Mouse (Mus musculus) embryonic facial prominence, embryonic 10.5 days (tissue): ENCODE measurements around the gene Hoxd3. TPM values are rescaled to one million over a fixed set of nuclear protein-coding genes. Genes with fewer than 3 reads are reported as not detected.

Experiments
- DNase-seq: peaks from one replicate; pipeline ENCODE4 v3.0.0-alpha.2; 2017; ENCODE audit warnings: low spot score
- H3K27ac ChIP-seq: fragments of 300-500 bp; sonication (generic); replicated peaks from 2 replicates; pipeline ENCODE4 v1.5.1; 2016; ENCODE audit warnings: mild to moderate bottlenecking
- H3K27me3 ChIP-seq: fragments of 300-500 bp; sonication (generic); replicated peaks from 2 replicates; pipeline ENCODE4 v1.6.1; 2016; ENCODE audit warnings: low read depth, mild to moderate bottlenecking; ENCODE audit not compliant: poor library complexity, severe bottlenecking
- H3K36me3 ChIP-seq: fragments of 300-500 bp; sonication (generic); replicated peaks from 2 replicates; pipeline ENCODE4 v1.6.1; 2016; ENCODE audit warnings: mild to moderate bottlenecking, moderate library complexity
- H3K4me1 ChIP-seq: fragments of 300-500 bp; sonication (generic); 2 replicates; pipeline ENCODE4 v1.6.1; 2016
- H3K4me3 ChIP-seq: fragments of 300-500 bp; sonication (generic); 2 replicates; pipeline ENCODE4 v1.5.1; 2016; ENCODE audit warnings: mild to moderate bottlenecking, moderate library complexity
- H3K9me3 ChIP-seq: fragments of 300-500 bp; sonication (generic); 2 replicates; pipeline ENCODE4 v1.6.1; 2016; ENCODE audit warnings: mild to moderate bottlenecking
- WGBS: fragments of 180-500 bp; shearing (Covaris S2); methylation state at CpG from one replicate; pipeline ENCODE4 v1.1.7; 2016; 5-methylcytosine and 5-hydroxymethylcytosine counted together
- polyA plus RNA-seq: library from polyadenylated mRNA; unstranded; fragments of >200 nt; fragmentation: Nextera tagmentation; extraction: Ambion mirVana; gene quantifications from 2 replicates; pipeline ENCODE4 v1.2.1, GENCODE M21; 2016

Hoxd3 gene
- polyA plus RNA-seq, result 1.7 and 6.9 TPM in 2 replicates

GRCm38 (mm10) chr2:74711721-74712621 lies at the start of gene Hoxd3, which contains the start of gene Hoxd4:
Gene Hoxd3 (plus strand): TSS chr2:74711927.
Gene Hoxd4 (plus strand): TSS chr2:74711929.
- WGBS, result under 1% methylated on average over 65 of the region's 65 CpGs
- Histone ChIP-seq H3K27ac (no peak within 1 kb of the TSS), H3K9me3 (no peaks in the 10 kb centered on the region), H3K27me3 (peaks cover 100% of the 10 kb centered on the region), H3K36me3 (no peaks in the 10 kb centered on the region), H3K4me1 (peaks cover 13% of the 10 kb centered on the region), H3K4me3 (peak within 1 kb of the TSS; percentile 43)
- DNase-seq, result peak; percentile 71

- no peaks in the 10 kb centered on the region for H3K9me3 ChIP-seq
- H3K4me3 ChIP-seq, result no peak overlapping the region
- H3K27me3 ChIP-seq, result peaks cover 100% of the 10 kb centered on the region
- peaks cover 17% of the 10 kb centered on the region for H3K4me1 ChIP-seq
- H3K27ac ChIP-seq, result no peak overlapping the region
- 4% methylated on average over 18 of the region's 18 CpGs for WGBS
- H3K36me3 ChIP-seq, result no peaks in the 10 kb centered on the region
- DNase-seq, result peak; percentile 74
Observed at GRCm38 (mm10) chr2:74663291-74663925, 48.3 kb upstream of the Hoxd3 start.

GRCm38 (mm10) chr2:74666411-74666810 lies 45.3 kb upstream of the Hoxd3 start:
- H3K4me1 ChIP-seq, result peaks cover 14% of the 10 kb centered on the region
- peak; percentile 30 for DNase-seq
- no peak overlapping the region for H3K4me3 ChIP-seq
- no peaks in the 10 kb centered on the region for H3K9me3 ChIP-seq
- H3K27ac ChIP-seq, result no peak overlapping the region
- peaks cover 100% of the 10 kb centered on the region for H3K27me3 ChIP-seq
- WGBS, result 1% methylated on average over 7 of the region's 7 CpGs
- no peaks in the 10 kb centered on the region for H3K36me3 ChIP-seq

- peak overlapping the region; percentile 55; the same call in 1 of the 2 replicates for H3K4me3 ChIP-seq
- no peak overlapping the region for H3K27ac ChIP-seq
- 1% methylated on average over 36 of the region's 36 CpGs for WGBS
- H3K4me1 ChIP-seq, result peaks cover 10% of the 10 kb centered on the region
- H3K36me3 ChIP-seq, result no peaks in the 10 kb centered on the region
- no peaks in the 10 kb centered on the region for H3K9me3 ChIP-seq
- peak; percentile 61 for DNase-seq
- peaks cover 100% of the 10 kb centered on the region for H3K27me3 ChIP-seq
Observed at GRCm38 (mm10) chr2:74667191-74667841, 44.4 kb upstream of the Hoxd3 start.

GRCm38 (mm10) chr2:74667842-74668357 lies 43.8 kb upstream of the Hoxd3 start, which contains the start of gene Hoxd13:
Gene Hoxd13 (plus strand): TSS chr2:74668310.
- peak; percentile 57 for DNase-seq
- no peaks in the 10 kb centered on the region for H3K36me3 ChIP-seq
- under 1% methylated on average over 48 of the region's 51 CpGs for WGBS
- H3K27ac ChIP-seq, result no peak within 1 kb of the TSS
- H3K9me3 ChIP-seq, result no peaks in the 10 kb centered on the region
- H3K27me3 ChIP-seq, result peaks cover 100% of the 10 kb centered on the region
- peaks cover 16% of the 10 kb centered on the region for H3K4me1 ChIP-seq
- H3K4me3 ChIP-seq, result peak within 1 kb of the TSS; percentile 55

- H3K27ac ChIP-seq, result no peak overlapping the region
- peak overlapping the region; percentile 55 for H3K4me3 ChIP-seq
- H3K36me3 ChIP-seq, result no peaks in the 10 kb centered on the region
- DNase-seq, result peak; percentile 72
- no peaks in the 10 kb centered on the region for H3K9me3 ChIP-seq
- H3K4me1 ChIP-seq, result peaks cover 18% of the 10 kb centered on the region
- WGBS, result under 1% methylated on average over 74 of the region's 74 CpGs
- peaks cover 100% of the 10 kb centered on the region for H3K27me3 ChIP-seq
Observed at GRCm38 (mm10) chr2:74668370-74669229, 43.1 kb upstream of the Hoxd3 start.

- DNase-seq, result peak; percentile 37
Observed at GRCm38 (mm10) chr2:74669230-74669578, 42.5 kb upstream of the Hoxd3 start.

GRCm38 (mm10) chr2:74669650-74670235 lies 42.0 kb upstream of the Hoxd3 start:
- Histone ChIP-seq H3K4me3 (no peak overlapping the region), H3K36me3 (no peaks in the 10 kb centered on the region), H3K4me1 (peaks cover 20% of the 10 kb centered on the region), H3K27me3 (peaks cover 100% of the 10 kb centered on the region), H3K27ac (no peak overlapping the region), H3K9me3 (no peaks in the 10 kb centered on the region)
- peak; percentile 48 for DNase-seq
- whole genome bisulfite sequencing, result under 1% methylated on average over 14 of the region's 14 CpGs

More at GRCm38 (mm10) chr2:74669230-74669578, 42.5 kb upstream of the Hoxd3 start:
- peaks cover 20% of the 10 kb centered on the region for H3K4me1 ChIP-seq
- under 1% methylated on average over 3 of the region's 3 CpGs for WGBS
- no peak overlapping the region for H3K27ac ChIP-seq
- H3K9me3 ChIP-seq, result no peaks in the 10 kb centered on the region
- no peaks in the 10 kb centered on the region for H3K36me3 ChIP-seq
- peaks cover 100% of the 10 kb centered on the region for H3K27me3 ChIP-seq
- H3K4me3 ChIP-seq, result no peak overlapping the region

GRCm38 (mm10) chr2:74670632-74671188 lies 41.0 kb upstream of the Hoxd3 start:
- 2% methylated on average over 3 of the region's 3 CpGs for whole genome bisulfite sequencing
- H3K9me3 ChIP-seq, result no peaks in the 10 kb centered on the region
- H3K27me3 ChIP-seq, result peaks cover 100% of the 10 kb centered on the region
- H3K4me1 ChIP-seq, result peaks cover 26% of the 10 kb centered on the region
- no peak overlapping the region for H3K27ac ChIP-seq
- DNase-seq, result peak; percentile 11
- H3K36me3 ChIP-seq, result no peaks in the 10 kb centered on the region
- no peak overlapping the region for H3K4me3 ChIP-seq

GRCm38 (mm10) chr2:74671847-74672246 lies 39.9 kb upstream of the Hoxd3 start:
- DNase-seq, result peak; percentile 24
- Histone ChIP-seq H3K4me1 (peaks cover 26% of the 10 kb centered on the region), H3K9me3 (no peaks in the 10 kb centered on the region), H3K27ac (no peak overlapping the region), H3K4me3 (no peak overlapping the region), H3K27me3 (peaks cover 100% of the 10 kb centered on the region), H3K36me3 (no peaks in the 10 kb centered on the region)
- WGBS, result 2% methylated on average over 5 of the region's 5 CpGs
